Mouse (Mus musculus) cerebellum, adult 2 months (tissue): ENCODE results near the gene Rhd.

ENCODE experiments used
- CTCF ChIP-seq: fragments of 200-500 bp; IDR thresholded peaks from 2 replicates; pipeline ENCODE4 v1.5.1; 2011; ENCODE audit warnings: low read depth, mild to moderate bottlenecking, control low read depth, low read length, moderate library complexity, borderline replicate concordance; ENCODE audit not compliant: insufficient read depth
- POLR2A ChIP-seq: fragments of 200-500 bp; IDR thresholded peaks from 2 replicates; pipeline ENCODE4 v1.6.1; 2011; ENCODE audit warnings: low read length, control low read depth, borderline replicate concordance; ENCODE audit not compliant: insufficient read depth

GRCm38 (mm10) chr4:134929536-134929935, 65.2 kb downstream of the Rhd start:
- no peak for TF ChIP-seq POLR2A
- TF ChIP-seq CTCF = no peak
